Mouse (Mus musculus): ENCODE results near the gene 1700018B08Rik.

1700018B08Rik gene

GRCm38 (mm10) chr8:121544276-121544785 lies at the start of gene 1700018B08Rik:
1700018B08Rik (minus strand) TSS chr8:121544320.
- DNase-seq (ENCODE audit: low spot score in 2 of 2): no peak

GRCm38 (mm10) chr8:121593293-121593692 lies 49.2 kb upstream of the 1700018B08Rik start:
- DNase-seq (ENCODE audit: low spot score in 2 of 2): no peak

- peak in 1 of 2 experiments; percentile 47 for DNase-seq (ENCODE audit: low spot score in 2 of 2)
Observed at GRCm38 (mm10) chr8:121591178-121592066, 47.3 kb upstream of the 1700018B08Rik start.

GRCm38 (mm10) chr8:121590203-121591177 lies 46.4 kb upstream of the 1700018B08Rik start, which contains the start of gene Map1lc3b:
Map1lc3b (plus strand) TSS chr8:121590361.
- DNase-seq (ENCODE audit: low spot score in 2 of 2): peak; percentile 95

- no peak for DNase-seq (ENCODE audit: low spot score in 2 of 2)
Observed at GRCm38 (mm10) chr8:121589205-121589726, 45.1 kb upstream of the 1700018B08Rik start.

GRCm38 (mm10) chr8:121588750-121589149 lies 44.6 kb upstream of the 1700018B08Rik start:
- no peak for DNase-seq (ENCODE audit: low spot score in 2 of 2)

GRCm38 (mm10) chr8:121585159-121585825 lies 41.2 kb upstream of the 1700018B08Rik start:
- DNase-seq (ENCODE audit: low spot score in 2 of 2): peak; percentile 99

- no peak for DNase-seq (ENCODE audit: low spot score in 2 of 2)
Observed at GRCm38 (mm10) chr8:121584730-121585129, 40.6 kb upstream of the 1700018B08Rik start.

GRCm38 (mm10) chr8:121583653-121584052 lies 39.5 kb upstream of the 1700018B08Rik start:
- peak in 1 of 2 experiments; percentile 58 for DNase-seq (ENCODE audit: low spot score in 2 of 2)

GRCm38 (mm10) chr8:121580465-121580864 lies 36.3 kb upstream of the 1700018B08Rik start:
- peak in 1 of 2 experiments; percentile 57 for DNase-seq (ENCODE audit: low spot score in 2 of 2)

- peak; percentile 77 to 91 for DNase-seq (ENCODE audit: low spot score in 2 of 2)
Observed at GRCm38 (mm10) chr8:121578676-121579451, 34.7 kb upstream of the 1700018B08Rik start, which contains the start of gene Fbxo31. Fbxo31 (minus strand) TSS chr8:121578806.

- DNase-seq (ENCODE audit: low spot score in 2 of 2): no peak
Observed at GRCm38 (mm10) chr8:121577751-121578675, 33.9 kb upstream of the 1700018B08Rik start.

- DNase-seq (ENCODE audit: low spot score in 2 of 2): no peak
Observed at GRCm38 (mm10) chr8:121575661-121576060, 31.5 kb upstream of the 1700018B08Rik start.

GRCm38 (mm10) chr8:121573275-121573674 lies 29.2 kb upstream of the 1700018B08Rik start:
- peak; percentile 70 to 83 for DNase-seq (ENCODE audit: low spot score in 2 of 2)

GRCm38 (mm10) chr8:121572121-121572520 lies 28.0 kb upstream of the 1700018B08Rik start:
- no peak for DNase-seq (ENCODE audit: low spot score in 2 of 2)

GRCm38 (mm10) chr8:121570801-121571200 lies 26.7 kb upstream of the 1700018B08Rik start:
- no peak for DNase-seq (ENCODE audit: low spot score in 2 of 2)

- DNase-seq (ENCODE audit: low spot score in 2 of 2): no peak
Observed at GRCm38 (mm10) chr8:121570335-121570734, 26.2 kb upstream of the 1700018B08Rik start.

GRCm38 (mm10) chr8:121568321-121568720 lies 24.2 kb upstream of the 1700018B08Rik start:
- DNase-seq (ENCODE audit: low spot score in 2 of 2): no peak

GRCm38 (mm10) chr8:121563701-121564100 lies 19.6 kb upstream of the 1700018B08Rik start:
- no peak for DNase-seq (ENCODE audit: low spot score in 2 of 2)
